24 mouse cellular contexts compared by ENCODE assay signal in genomic region chr1:152016663-152017062, GRCm38 (mm10).
DNase-seq lines count a peak whose midpoint lies in the region; ATAC-seq and TF ChIP-seq lines count a peak whose summit lies in the region.
"Had no signal": no experiment of that assay in that cellular context is flagged by ENCODE, and none has a peak within 500 bp of the region (broad histone marks: within the 10 kb centered on the region; RNA-seq: fewer than 3 reads in every experiment).

No protein-coding gene starts in this region.

- no peak for TF ChIP-seq CTCF in MEL (IDR thresholded peaks at IDR 0.05 in 2 of 3, conservative IDR thresholded peaks at IDR 0.05 in 1 of 3; ENCODE audit: control insufficient read depth in 1 of 3, insufficient read depth in 1 of 3, low read depth in 2 of 3, low read length in 3 of 3, poor library complexity in 1 of 3, severe bottlenecking in 1 of 3)

- H3K9me3 ChIP-seq in megakaryocyte, embryonic 14.5 days: no peaks in the 10 kb centered on the region
- no peaks in the 10 kb centered on the region for H3K9me3 ChIP-seq in MEL (replicated peaks; ENCODE audit: insufficient read depth, low read length)
- H3K9me3 ChIP-seq in hindbrain, embryonic 13.5 days: no peaks in the 10 kb centered on the region

- TF ChIP-seq POLR2A in MEL (IDR thresholded peaks at IDR 0.05; ENCODE audit: control insufficient read depth in 1 of 2, insufficient read depth in 1 of 2, low read depth in 1 of 2, low read length in 2 of 2, poor library complexity in 1 of 2): no peak

- H3K27ac ChIP-seq in MEL (ENCODE audit: control insufficient read depth, low read depth, low read length): peak overlapping the region; percentile 72; the same call in 1 of the 2 replicates
- H3K27ac ChIP-seq in hindbrain, embryonic 13.5 days: no peak overlapping the region

- peaks cover 4% of the 10 kb centered on the region for H3K36me3 ChIP-seq in megakaryocyte, embryonic 14.5 days (replicated peaks; ENCODE audit: low read length)
- peaks cover 0 to 28% of the 10 kb centered on the region in 2 experiments; a peak in 2 of 4 replicates for H3K36me3 ChIP-seq in MEL (ENCODE audit: control insufficient read depth in 1 of 2, insufficient read depth in 2 of 2, low read length in 2 of 2)
- no peaks in the 10 kb centered on the region for H3K36me3 ChIP-seq in hindbrain, embryonic 13.5 days
- H3K36me3 ChIP-seq: G1E had no signal

- H3K4me1 ChIP-seq in megakaryocyte, embryonic 14.5 days: peaks cover 62% of the 10 kb centered on the region
- peaks cover 7 to 30% of the 10 kb centered on the region in 2 experiments for H3K4me1 ChIP-seq in MEL (ENCODE audit: control insufficient read depth in 1 of 2, insufficient read depth in 2 of 2, low read length in 2 of 2)
- H3K4me1 ChIP-seq in hindbrain, embryonic 13.5 days (replicated peaks): peaks cover 23% of the 10 kb centered on the region

- TF ChIP-seq RAD21 in MEL (IDR thresholded peaks at IDR 0.05; ENCODE audit: low read depth, low read length): no peak

- H3K4me3 ChIP-seq in megakaryocyte, embryonic 14.5 days (replicated peaks): peak overlapping the region; percentile 38
- no peak overlapping the region for H3K4me3 ChIP-seq in MEL (ENCODE audit: control insufficient read depth in 1 of 2, insufficient read depth in 1 of 2, low read depth in 2 of 2, low read length in 2 of 2)
- no peak overlapping the region for H3K4me3 ChIP-seq in hindbrain, embryonic 13.5 days

- H3K9ac ChIP-seq in MEL (ENCODE audit: control insufficient read depth, low read depth, low read length, poor library complexity, severe bottlenecking): no peak overlapping the region
- no peak overlapping the region for H3K9ac ChIP-seq in hindbrain, embryonic 13.5 days

- peak; percentile 59 for DNase-seq in heart, adult 11 months
- no peak for DNase-seq in heart, adult 8-10 months (ENCODE audit: low spot score)
- DNase-seq in MEL (ENCODE audit: low read depth, low spot score): peak; percentile 38
- DNase-seq in MEL-GATA-1-ER (ENCODE audit: extremely low read depth, low read depth): peak; percentile 47
- no peak for DNase-seq in lung, adult 18-20 months
- DNase-seq: adrenal gland, adult 2 months; adrenal gland, adult 8-10 months; adrenal gland, postnatal 10 days; adrenal gland, postnatal 14 days; adrenal gland, postnatal 25 days; adrenal gland, postnatal 36 days; B cell, adult 2 months; cerebellum, adult 11 months; cerebellum, adult 11-12 months; cerebellum, adult 18-20 months; cerebellum, adult 2 months had no signal

- no peak overlapping the region for H3K4me2 ChIP-seq in hindbrain, embryonic 13.5 days

- ATAC-seq in megakaryocyte, adult 5-6 weeks (ENCODE audit: poor library complexity, severe bottlenecking): no peak
- ATAC-seq in hindbrain, embryonic 13.5 days (ENCODE audit: low FRiP score): no peak
- ATAC-seq: activated CD4-positive, CD25-positive, alpha-beta regulatory T cell, adult 4 months; CD4-positive, CD25-positive, alpha-beta regulatory T cell, adult 4 months; Patski had no signal

- no peaks in the 10 kb centered on the region for H3K79me2 ChIP-seq in MEL (ENCODE audit: control insufficient read depth, insufficient read depth, low read length, poor library complexity)

- peaks cover 1% of the 10 kb centered on the region for H3K27me3 ChIP-seq in megakaryocyte, embryonic 14.5 days (replicated peaks)
- H3K27me3 ChIP-seq in MEL (ENCODE audit: control insufficient read depth in 1 of 2, insufficient read depth in 2 of 2, low read length in 2 of 2): no peaks in the 10 kb centered on the region
- H3K27me3 ChIP-seq in hindbrain, embryonic 13.5 days: no peaks in the 10 kb centered on the region
- H3K27me3 ChIP-seq: CH12.LX, Patski had no signal

- WGBS in hindbrain, embryonic 13.5 days: 94% methylated on average over 3 of the region's 3 CpGs

- TF ChIP-seq EP300 in MEL (IDR thresholded peaks at IDR 0.05; ENCODE audit: low read depth in 1 of 2, low read length in 2 of 2): peak in 1 of 2 experiments; percentile 55; a peak in 1 of 4 replicates

TF ChIP-seq in MEL, 35 proteins besides CTCF, POLR2A, EP300 and RAD21:
- no peak for TF ChIP-seq MYB (IDR thresholded peaks at IDR 0.05; ENCODE audit: low read depth, low read length)
- TF ChIP-seq BHLHE40 (IDR thresholded peaks at IDR 0.05; ENCODE audit: borderline replicate concordance, low read depth, low read length): no peak
- no peak for TF ChIP-seq MAX (IDR thresholded peaks at IDR 0.05; ENCODE audit: low read length)
- no peak for TF ChIP-seq MYC (IDR thresholded peaks at IDR 0.05; ENCODE audit: low read depth, low read length)
- no peak for TF ChIP-seq GABPA (IDR thresholded peaks at IDR 0.05; ENCODE audit: low read depth, low read length)
- peak; percentile 5; the same call in 1 of the 2 replicates for TF ChIP-seq GATA1 (IDR thresholded peaks at IDR 0.05; ENCODE audit: low read depth, low read length)

Comparison
In these comparisons a context has a peak if more than half of its experiments do, and no peak if none do; other contexts are left out.
1. DNase-seq: peak in heart, adult 11 months (single experiment), MEL (single experiment) and MEL-GATA-1-ER (single experiment); none in heart, adult 8-10 months (single experiment) and lung, adult 18-20 months (0 of 2).